Mouse (Mus musculus) adrenal gland, postnatal 10 days (tissue): ENCODE results near the gene Rnf5. TPM values are rescaled to one million over a fixed set of nuclear protein-coding genes. Genes with fewer than 3 reads are reported as not detected.

ENCODE experiments used
- DNase-seq: peaks from one replicate; pipeline ENCODE4 v3.0.0; 2021; ENCODE audit warnings: mixed read lengths
- long read RNA-seq, 2 experiments: library from polyadenylated mRNA; stranded (forward); transcript quantifications; one replicate each; pipeline ENCODE4 v2.0.0; 2021
- total RNA-seq, 2 experiments: library from RNA; stranded (reverse); gene quantifications; 2 replicates each; pipeline ENCODE4 v1.2.3; 2021

Gene Rnf5
- 10 to 100 TPM; 70.4 to 71.5 TPM for total RNA-seq
- long read RNA-seq, experiment 1, transcript Rnf5-201 (6 exons, 1,238 nt) = major isoform, 132 of 149 reads
- long read RNA-seq, experiment 1, partial matches to known transcripts = 2 of 149 reads
- long read RNA-seq, experiment 1, other reads (novel, unspliced or antisense) = 12 of 149 reads
- long read RNA-seq, experiment 2, transcript Rnf5-201 (6 exons, 1,238 nt) = major isoform, 86 of 100 reads
- long read RNA-seq, experiment 2, partial matches to known transcripts = 1 of 100 reads
- long read RNA-seq, experiment 2, other reads (novel, unspliced or antisense) = 11 of 100 reads

DNA sequence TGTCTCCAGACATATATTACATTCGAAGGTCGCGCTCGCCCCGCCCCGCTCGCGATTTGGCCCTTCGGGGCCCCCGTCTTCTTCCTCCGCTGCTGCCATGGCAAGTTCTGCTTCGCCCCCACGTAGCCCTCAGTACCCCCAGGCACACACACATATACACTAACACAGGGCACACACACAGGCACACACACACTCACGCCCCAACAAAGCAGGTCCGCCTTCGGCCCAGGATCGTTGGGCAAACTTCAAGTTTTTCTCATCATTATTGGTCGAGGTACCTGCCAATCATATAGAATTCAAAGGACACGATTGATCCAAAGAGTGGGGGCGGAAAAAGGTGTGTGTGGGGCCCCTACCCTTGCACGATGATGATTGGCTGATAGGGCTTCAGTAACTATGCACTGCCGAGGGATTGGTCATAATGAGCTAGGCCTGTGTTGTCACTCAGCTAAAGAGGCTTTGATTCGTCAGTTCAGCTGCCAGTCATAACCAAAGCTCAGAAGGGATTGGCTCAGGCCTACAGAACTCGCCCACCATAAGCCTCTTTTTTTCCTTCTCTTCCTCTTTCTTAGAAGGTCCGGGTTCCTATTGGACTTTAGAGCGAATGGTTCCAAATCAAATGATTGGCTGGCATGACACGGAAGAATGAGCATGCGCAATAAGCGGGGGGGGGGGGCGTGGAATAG lies at the start of gene Rnf5:
Rnf5 (minus strand) TSS at position 316 of the 686 bp plus-strand sequence.
- DNase-seq = peak; percentile 98

GRCm38 (mm10) chr17:34652985-34653384 lies 49.5 kb upstream of the Rnf5 start:
- no peak for DNase-seq

DNA sequence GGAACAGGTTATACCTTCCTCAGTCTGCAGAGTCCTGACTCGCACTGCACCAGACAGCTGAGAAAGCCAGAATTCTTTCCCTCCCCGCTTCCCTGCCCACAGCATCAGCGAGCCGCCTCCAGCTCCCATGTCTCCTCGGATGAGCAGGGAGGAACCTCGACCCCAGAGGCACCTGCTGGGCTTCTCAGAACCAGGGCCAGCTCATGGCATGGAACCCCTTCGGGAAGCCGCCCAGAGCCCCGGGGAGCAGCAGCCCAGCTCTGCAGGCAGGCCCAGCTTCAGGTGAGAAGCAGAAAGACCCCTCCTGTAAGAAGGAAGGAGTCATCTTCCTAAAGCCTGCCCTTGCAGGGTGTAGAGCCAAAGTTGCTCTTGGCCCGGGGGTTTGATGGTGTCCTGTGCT lies 49.1 kb upstream of the Rnf5 start:
- DNase-seq = no peak

DNA sequence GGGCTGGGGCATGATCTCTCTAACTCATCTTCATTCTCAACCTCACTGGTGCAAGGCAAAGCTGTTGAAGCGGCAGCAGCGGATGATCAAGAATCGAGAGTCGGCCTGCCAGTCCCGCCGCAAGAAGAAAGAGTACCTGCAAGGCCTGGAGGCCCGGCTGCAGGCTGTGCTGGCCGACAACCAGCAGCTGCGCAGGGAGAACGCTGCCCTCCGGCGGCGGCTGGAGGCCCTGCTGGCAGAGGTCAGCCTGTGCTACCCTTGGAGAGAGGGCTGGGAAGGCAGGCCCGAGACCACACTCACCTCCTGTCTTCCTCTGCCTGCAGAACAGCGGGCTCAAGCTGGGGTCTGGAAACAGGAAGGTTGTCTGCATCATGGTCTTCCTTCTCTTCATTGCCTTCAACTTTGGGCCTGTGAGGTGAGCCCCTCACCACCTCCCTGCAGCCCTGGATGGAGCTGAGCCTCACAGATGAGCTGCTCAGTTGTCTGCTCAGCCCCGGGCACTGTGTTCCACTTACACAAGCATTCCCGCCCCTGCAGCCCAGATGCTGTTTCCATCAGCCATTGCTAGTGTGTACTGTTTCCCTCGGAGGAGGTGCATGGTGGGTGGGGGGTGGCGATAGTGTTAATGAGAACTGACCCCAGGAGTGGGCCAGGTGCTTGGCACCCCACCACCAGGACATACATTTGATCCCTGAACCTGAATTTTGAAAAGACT lies 48.2 kb upstream of the Rnf5 start:
- DNase-seq = peak; percentile 79

DNA sequence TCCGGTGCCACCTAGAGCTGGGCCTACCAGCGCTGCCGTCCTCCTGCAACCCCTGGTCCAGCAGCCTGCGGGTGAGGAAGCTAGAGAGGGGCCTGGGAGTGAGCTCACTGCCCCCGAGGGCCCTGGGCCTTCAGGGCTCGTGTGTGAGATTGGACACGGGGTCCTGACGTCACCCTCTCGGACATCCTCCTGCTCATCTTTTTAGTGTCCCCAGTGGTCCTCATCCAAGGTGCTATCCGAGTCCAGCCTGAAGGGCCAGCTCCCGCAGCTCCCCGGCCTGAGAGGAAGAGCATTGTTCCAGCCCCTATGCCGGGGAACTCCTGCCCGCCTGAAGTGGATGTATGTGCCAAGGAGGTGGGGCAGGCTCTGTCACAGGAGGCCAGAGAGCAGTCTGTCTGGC lies 47.3 kb upstream of the Rnf5 start:
- DNase-seq = no peak

DNA sequence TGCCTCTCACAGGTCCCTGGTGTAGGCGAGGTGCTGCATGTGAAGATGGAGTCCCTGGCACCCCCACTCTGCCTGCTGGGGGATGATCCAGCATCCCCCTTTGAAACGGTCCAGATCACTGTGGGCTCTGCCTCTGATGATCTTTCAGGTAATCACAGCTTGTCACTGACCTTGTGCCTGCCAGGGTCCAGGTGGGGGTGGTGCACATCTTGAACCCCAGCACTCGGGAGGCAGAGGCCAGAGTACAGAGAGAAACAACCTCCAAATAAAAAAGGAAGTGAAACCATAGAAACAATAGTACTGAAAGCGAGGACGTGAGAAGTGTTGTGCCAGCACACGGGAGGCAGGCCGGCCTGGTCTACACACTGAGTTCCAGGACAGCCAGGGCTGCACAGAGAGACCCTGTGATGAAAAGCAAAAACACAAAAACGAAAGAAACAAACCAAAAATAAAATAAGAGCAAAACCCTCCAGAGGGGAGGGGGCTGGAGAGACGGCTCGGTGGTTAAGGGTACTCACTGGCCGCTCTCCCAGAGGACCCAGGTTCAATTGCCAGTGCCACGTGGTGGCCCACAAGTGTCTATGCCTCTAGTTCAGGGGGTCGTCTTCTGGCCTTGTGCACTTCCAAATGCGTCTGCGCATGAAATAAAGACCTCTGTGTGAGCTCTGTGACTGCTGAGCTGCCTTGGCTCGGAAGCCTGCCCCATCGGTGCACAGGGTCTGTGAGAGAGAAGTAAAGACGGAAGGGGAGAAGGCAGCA lies 45.8 kb upstream of the Rnf5 start:
- DNase-seq = no peak

DNA sequence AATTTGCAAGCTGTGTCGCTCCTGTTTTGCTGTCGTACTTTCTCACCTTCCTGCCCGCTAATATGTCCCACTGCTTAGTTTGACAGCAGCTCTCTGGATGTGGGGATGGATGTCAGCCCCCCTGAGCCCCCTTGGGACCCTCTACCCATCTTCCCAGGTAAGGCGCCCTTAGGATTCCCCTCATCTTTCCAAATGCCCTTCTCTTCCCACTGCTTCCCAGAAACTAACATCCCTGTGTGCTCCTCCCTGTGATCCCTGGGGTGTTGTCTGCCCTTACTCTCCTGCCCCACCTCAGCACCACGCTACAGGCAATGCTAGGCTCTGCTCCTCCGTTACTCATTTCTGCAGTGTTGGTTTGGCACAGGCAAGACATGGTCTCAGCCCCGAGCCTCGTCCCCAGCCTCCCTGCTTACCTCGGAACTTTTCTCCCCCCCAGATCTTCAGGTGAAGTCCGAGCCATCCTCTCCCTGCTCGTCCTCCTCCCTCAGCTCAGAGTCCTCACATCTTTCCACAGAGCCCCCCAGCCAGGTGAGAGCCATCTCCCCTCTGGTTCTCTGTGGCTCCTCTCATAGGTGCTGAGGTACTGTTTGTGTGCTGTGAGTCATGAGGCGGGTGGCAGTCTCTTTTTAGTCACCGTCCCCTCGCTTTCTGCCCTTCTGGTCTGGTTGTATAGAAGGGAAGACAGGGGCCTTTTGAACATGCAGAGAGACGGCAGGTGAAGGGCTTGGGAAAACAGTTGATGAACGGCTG lies 44.8 kb upstream of the Rnf5 start:
- no peak for DNase-seq

DNA sequence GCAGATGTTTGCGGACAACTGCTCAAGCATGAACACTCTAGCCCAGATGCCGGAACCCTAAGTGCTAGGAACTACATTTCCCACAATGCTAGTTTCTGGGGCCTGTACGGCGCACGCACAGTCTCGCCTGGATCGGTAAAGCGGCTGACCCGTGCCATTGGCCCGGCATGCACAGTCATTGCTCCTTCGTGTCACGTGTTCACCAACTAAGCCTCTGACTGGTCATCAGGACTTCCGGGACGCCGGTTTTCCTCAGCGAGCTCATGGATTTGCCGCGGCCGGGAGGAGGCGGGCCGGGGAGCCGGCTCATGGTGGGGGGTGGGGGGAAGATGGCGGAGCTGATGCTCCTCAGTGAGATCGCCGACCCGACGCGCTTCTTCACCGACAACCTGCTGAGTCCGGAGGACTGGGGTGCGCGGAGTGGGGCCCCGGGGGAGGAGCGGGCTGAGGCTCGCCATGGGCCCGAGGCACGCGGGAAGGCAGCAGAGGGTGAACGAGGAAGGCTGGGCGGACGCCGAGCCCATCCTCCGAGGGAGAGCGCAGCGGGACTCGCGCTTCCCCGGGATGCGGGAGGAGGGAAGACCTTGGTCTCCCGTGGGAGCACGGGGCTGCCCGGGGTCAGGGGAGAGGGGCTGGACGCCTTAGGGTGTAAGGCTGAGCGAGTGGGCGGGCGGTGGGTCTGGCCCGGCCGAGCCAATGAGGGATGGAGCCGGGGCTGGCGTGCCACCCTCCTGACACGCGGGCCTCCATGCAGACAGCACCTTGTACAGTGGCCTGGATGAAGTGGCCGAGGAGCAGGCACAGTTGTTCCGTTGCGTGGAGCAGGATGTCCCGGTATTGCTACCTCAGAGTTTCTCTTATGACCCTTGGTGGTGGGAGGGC lies 43.7 kb upstream of the Rnf5 start, which contains the start of gene Atf6b:
Atf6b (plus strand) TSS at position 241 of the 882 bp plus-strand sequence.
- peak; percentile 95 for DNase-seq

DNA sequence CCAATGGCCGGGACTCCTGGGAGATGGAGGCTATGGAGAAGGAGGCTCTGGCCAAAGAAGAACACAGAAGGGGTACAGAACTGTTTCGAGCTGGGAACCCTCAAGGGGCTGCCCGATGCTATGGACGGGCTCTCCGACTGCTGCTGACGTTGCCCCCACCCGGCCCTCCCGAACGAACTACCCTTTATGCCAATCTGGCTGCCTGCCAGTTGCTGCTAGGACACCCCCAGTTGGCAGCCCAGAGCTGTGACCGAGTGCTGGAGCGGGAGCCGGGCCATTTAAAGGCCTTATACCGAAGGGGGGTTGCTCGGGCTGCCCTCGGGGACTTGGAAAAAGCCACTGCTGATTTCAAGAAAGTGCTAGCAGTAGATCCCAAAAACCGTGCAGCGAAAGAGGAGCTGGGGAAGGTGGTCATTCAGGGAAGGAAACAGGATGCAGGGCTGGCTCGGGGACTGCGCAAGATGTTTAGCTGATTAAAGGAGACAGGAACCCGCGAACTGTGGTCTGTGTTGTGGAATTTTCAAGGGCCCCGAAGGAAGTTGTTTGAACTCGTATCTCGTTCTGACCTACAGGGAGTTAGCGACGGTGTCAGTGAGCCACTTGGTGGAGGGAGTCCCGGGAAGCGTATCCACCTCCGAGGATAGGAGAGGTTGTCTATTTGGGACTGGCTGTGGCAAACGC lies 42.5 kb upstream of the Rnf5 start:
- peak; percentile 38 for DNase-seq

DNA sequence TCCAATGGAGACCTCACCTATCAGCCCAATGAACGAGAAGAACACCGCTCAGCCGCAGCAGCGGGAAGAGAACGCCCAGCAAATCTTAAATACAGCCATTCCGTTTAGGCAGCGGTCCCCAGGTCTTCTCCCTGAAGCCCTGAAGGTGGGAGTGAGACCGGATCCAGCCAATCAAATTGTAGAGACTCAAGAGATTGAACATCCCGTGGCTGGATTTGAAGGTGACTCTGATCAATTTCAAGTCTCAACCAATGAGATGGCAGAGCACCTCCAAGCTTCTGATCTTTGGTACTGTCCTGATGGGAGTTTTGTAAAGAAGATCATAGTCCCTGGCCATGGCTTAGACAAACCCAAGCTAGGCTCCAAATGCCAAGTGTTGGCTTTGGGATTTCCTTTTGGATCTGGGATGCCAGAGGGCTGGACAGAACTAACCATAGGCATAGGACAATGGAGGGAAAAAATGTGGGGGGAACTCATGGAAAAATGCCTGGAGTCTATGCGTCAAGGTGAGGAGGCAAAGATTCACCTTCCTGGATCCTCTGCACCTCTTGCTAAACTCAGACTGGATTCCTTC lies 41.9 kb upstream of the Rnf5 start:
- no peak for DNase-seq

DNA sequence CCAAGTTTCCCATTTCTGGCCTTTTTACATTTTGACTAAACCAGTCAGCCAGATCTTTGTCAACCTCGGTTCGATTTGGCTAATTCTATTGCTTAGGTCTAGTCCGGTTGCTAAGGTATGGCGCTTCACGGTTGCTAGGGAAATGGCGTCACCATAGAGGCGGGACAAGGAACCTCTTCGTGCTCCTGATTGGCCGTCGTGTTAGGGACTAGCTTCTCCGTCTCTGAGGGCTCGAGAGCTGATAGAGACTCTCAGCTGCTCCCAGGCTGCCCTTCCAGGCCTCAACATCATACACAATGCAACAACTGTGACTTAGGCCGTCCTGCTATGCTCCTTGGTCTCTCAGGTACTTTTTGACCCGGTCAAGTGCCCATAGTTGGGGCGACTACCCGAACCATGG lies 41.1 kb upstream of the Rnf5 start, which contains the start of gene Fkbpl:
Fkbpl (plus strand) TSS at position 157 of the 400 bp plus-strand sequence.
- DNase-seq = peak; percentile 96

- DNase-seq = peak; percentile 51
Measured at GRCm38 (mm10) chr17:34643944-34644343, 40.5 kb upstream of the Rnf5 start.

GRCm38 (mm10) chr17:34643379-34643778 lies 39.9 kb upstream of the Rnf5 start:
- no peak for DNase-seq

DNA sequence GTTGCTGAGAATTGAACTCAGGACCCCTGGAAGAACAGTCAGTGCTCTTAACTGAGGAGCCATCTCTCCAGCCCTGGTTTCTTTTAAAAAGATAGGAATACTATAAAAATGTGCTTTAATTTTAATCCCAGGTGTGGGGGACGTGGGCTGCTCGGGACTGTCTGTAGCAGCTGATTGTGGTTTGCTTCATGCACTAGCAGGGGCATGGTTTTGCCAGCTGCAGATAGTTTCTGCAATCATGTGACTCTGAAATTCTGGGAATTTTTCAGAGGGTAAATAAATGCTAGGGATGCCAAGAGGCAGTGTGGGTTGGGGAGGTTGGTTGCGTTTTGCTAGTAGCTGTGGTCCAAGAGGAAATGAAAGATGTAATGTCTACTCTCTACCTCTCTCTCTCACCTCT lies 38.5 kb upstream of the Rnf5 start:
- DNase-seq = no peak

DNA sequence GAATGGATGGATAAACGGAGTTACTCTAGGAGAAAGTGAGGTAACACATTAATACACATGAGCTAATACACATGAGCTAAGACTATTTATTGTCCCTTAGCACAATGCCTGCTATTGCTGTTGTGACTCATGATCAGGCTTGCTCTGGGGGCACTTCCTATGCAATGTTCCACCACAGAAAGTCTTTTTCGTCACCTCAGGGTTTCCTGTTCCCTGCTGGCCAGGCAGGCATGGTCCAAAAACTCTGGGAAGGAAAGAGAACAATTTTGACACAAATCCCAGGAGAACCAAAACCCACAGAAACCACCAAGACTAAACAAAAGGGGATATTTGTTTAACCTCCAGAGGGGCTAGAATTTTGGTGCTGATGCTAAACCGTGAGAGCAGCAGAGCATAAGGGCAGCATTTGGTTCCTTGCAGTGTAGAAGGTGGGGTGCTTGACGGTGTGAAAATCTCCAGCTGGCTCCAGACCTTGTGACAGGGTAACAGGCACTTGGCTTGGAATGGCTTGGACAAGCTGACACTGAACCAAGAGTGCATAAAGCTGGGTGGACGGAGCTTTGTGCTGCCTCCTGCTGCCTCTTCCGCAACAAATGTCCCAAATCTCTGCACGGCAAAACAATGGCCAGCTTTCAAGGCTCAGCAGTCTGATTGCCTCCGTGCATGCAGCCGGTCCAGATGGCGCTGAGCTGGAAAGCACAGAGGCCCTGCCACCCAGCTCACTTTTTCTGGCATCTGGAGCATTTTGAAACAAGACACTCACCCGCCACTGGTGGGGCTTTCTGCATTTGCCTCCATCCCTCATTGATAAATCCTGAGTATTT lies 37.5 kb upstream of the Rnf5 start:
- peak; percentile 61 for DNase-seq

DNA sequence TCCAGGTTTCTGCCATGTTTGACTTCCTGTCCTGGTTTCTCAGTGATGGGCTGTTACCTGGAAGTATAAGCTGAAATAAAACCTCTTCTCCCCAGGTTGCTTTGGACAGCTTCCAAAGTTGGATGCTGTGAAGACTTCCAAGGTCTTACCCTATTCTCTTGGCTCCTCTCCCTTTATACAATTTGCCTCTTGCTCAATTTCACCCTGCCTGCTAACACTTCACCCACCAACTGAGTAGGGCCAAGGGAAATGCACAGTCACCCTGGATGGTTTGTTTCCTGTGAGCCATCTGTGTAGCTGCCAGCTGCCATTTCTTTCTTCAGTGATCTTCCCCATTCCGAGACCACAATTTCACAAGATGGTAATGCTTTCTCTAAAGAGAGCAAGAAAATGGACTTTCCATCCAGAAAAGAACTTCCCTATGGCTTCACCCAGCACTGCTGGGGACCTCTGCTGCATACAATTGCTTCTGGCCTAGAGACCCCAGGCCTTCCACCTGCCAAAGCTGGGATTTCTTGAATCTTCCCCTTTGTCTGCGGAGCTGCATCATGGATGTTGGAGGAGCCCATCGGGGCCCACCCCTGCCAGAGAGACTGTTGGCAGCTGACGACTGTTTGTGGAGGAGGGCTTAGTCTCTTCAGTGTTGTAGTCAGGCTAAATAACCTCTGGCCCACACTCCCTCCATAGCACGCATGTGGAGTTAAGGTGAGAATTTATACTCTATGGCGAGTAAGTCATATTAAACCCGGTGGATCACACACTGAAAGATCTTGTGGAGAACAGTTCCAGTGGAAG lies 36.2 kb upstream of the Rnf5 start:
- peak; percentile 31 for DNase-seq

DNA sequence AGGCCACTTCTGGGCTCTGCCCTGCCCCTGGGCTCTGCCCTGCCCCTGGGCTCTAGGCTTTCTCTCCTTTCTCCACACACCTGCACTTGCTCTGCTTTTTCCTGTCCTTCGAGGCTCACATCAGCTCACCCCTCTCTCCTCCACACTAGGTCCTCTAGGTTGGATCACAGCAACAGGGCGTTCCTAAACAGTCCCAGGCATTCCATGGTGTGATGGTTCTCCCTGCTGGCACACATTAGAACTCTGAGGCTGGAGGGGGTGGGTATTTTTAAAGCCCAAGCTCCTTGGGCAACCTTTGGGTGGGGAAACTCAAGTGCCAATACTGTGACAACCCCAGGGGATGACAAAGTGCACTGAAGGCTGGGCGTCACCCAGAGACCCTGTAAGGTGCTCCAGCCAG lies 34.0 kb upstream of the Rnf5 start:
- DNase-seq = no peak

DNA sequence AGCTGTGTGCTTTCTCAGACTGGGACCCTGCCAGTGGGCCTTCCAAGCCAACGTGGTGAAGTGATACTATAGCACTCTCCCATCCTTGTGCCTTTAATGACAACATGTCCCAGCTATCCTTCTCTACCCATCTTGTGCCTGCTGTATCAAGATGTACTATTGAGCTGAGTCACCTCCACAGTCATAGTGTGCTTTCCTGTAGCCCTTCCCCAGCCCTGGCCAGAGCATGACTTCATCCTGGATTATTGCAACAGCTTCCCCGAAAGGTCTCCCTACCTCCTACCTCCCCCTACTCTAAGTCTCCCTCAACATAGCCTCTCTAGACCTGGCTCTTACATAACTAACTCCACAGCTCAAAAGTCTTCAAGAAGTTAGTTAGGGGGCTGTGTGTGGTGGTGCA lies 32.2 kb upstream of the Rnf5 start:
- DNase-seq = no peak
